Mouse (Mus musculus) C2C12 (cell line): ENCODE measurements around the gene Gimap8.

Source experiments
- CEBPB ChIP-seq: IDR thresholded peaks from one replicate; pipeline ENCODE4 v1.6.1; 2011; ENCODE audit warnings: low read depth, mild to moderate bottlenecking, control low read depth, moderate library complexity
- CTCF ChIP-seq: IDR thresholded peaks from one replicate; pipeline ENCODE4 v1.5.1; 2011; ENCODE audit not compliant: control insufficient read depth, insufficient read depth, insufficient read length
- MAX ChIP-seq: IDR thresholded peaks from one replicate; pipeline ENCODE4 v1.6.1; 2011; ENCODE audit warnings: mild to moderate bottlenecking, control low read depth
- MYOD1 ChIP-seq: IDR thresholded peaks from one replicate; pipeline ENCODE4 v1.6.1; 2011; ENCODE audit warnings: low read depth; ENCODE audit not compliant: control insufficient read depth, insufficient read length
- MYOG ChIP-seq: IDR thresholded peaks from one replicate; pipeline ENCODE4 v1.6.1; 2011; ENCODE audit not compliant: control insufficient read depth, insufficient read length; ENCODE audit errors: extremely low read depth
- USF1 ChIP-seq: IDR thresholded peaks from one replicate; pipeline ENCODE4 v1.6.1; 2011; ENCODE audit warnings: low read depth, mild to moderate bottlenecking, control low read depth, moderate library complexity

DNA sequence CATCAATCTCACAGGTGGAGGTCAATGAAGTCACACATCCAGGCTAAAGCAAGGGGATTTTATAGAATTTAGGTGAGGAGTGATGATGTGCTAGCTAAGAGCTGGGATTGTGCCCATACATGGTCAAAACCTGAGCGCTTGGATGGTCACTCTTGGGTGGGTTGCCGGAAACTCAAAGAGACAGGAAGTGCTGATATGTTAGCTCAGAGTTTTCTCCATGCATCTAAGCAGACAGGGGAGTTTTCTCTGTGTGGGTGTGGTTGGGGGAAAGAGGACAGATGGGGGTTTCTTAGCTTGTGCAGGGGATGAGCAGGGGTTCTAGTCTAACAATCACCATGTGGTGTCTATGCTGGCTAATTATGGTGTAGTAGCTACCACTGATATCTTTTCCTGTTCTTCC lies 42.3 kb downstream of the Gimap8 start:
- TF ChIP-seq USF1 (no peak), MYOD1 (no peak), MYOG (no peak), CTCF (no peak), CEBPB (no peak), MAX (no peak)
